Mouse (Mus musculus): ENCODE results near the gene Mast1.

DNA sequence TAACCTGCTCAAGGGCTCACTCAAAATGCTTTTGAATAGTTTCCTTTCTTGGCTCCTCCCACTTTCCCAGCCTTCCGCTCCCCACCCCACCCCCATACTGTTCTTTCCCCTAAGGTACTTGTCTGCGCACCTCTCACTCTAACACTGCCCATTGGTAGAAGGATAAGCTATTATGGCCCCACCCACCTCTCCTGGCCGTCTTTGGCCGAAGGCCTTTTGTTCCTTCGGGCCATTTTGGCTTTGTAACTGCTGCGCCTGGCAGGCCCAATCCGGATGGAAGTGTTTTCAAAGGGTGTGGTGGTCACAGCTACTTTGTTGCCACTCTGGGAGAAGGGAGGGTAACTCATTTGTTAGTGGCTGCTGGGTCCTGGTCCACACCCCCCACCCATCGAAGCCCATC, 21.9 kb downstream of the Mast1 start:
- TF ChIP-seq CTCF (IDR thresholded peaks at IDR 0.05; ENCODE audit: low read depth, low read length) (no peak), TAL1 (conservative IDR thresholded peaks at IDR 0.05; ENCODE audit: low read depth, low read length) (no peak), GATA1 (IDR thresholded peaks at IDR 0.05; ENCODE audit: borderline replicate concordance, low read length) (no peak), GATA2 (IDR thresholded peaks at IDR 0.05; ENCODE audit: borderline replicate concordance, low read depth, low read length) (no peak)

All from G1E (cell line).